Mouse (Mus musculus): Measurements from ENCODE around the gene Hsd17b13.

DNA sequence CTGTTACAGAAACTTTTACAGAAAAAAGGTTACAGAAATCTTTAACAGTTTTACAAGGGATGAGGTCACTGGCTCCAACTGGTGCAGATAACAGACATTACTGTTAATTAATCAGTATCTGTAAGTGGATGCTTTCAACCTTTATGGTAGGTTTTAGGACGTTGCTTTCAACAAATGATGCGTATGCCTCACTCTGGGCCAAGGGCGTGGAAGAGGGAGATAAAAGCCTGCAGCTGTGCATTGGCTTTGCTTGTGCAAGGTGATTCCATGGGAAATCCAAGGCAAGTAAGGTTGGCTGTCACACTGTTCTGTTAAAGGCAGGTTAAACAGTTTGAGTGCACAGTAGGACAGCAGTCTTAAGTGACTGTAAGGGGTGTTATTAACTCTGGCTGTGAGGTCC is 29.6 kb upstream of the Hsd17b13 start:
- TF ChIP-seq POLR2A (IDR thresholded peaks at IDR 0.05; ENCODE audit: low read depth, low read length) (no peak), CTCF (IDR thresholded peaks at IDR 0.05; ENCODE audit: extremely low read depth, insufficient read length, insufficient replicate concordance, low read depth, low read length) (no peak)

Data from small intestine, adult 2 months (tissue).